Mouse (Mus musculus): ENCODE data around the gene Unc93a2.
"Not testable (repeated sequence)": the region's sequence is repeated elsewhere in the genome, so short reads cannot be mapped to it uniquely, and the experiment has no call there.

The Unc93a2 gene

DNA sequence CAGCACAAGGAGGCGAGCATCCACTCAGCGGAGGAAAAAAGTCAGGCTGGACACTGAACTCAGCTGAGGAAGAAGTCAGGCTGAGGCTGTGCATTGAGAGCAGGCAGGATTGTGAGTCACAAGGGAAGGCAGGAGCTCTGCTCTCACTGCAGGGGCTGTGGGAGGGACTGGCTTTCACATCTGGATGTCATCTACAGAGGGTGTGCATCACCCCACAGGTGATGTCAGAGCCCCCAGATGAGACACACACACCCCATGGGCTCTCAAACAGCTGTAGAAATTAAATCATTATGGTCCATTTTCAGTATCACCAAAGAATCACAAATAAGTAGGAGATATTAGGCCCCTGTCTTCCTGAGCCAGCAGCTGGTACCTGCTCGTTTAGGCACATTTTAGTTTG is at the start of gene Unc93a2:
Gene Unc93a2, minus strand, starts transcription at position 101 of the 400 bp plus-strand sequence.
- DNase-seq (ENCODE audit: extremely low read depth, insufficient read length, low spot score), result not testable (repeated sequence)

DNA sequence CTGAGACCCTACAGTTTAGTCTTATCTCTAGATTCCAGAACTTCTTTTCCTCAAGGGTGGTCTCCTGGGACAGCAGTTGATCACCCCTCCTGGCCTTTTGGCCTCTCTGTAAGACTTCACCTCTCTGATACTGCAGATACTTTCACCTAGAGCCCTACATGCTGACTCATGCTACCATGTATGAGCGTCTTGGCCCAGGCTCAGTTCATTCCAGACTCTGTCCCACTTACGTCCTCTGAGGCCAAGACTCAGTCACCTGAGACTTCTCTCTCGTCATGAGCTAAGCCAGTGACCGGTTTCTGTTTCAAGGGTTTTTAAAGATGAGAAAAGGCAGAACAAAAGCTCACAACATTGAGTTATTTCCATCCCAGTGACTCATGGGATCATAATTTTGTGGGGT is 48.9 kb upstream of the Unc93a2 start:
- DNase-seq (ENCODE audit: extremely low read depth, insufficient read length, low spot score), result not testable (repeated sequence)

DNA sequence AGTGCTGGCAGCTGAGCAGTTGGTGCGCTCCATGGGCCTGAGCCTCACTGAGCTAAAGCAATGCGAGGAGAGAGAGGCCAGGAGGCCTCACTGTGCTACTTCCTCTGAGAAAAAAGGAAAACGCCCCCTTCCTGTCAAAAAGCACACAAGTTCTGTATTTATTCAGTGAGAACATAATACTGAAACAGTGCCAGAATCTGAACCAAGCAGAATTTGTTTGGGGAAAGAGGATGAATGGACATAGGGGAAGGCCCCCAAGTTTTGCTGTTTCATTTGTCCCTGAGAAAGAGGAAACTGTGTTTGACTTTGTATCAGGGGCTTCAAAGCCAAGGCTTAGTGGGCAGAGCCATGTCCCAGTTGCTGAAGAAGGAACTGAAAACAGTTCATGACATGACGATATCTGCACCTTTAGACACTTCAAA is 45.0 kb upstream of the Unc93a2 start:
- DNase-seq (ENCODE audit: extremely low read depth, insufficient read length, low spot score), result not testable (repeated sequence)

DNA sequence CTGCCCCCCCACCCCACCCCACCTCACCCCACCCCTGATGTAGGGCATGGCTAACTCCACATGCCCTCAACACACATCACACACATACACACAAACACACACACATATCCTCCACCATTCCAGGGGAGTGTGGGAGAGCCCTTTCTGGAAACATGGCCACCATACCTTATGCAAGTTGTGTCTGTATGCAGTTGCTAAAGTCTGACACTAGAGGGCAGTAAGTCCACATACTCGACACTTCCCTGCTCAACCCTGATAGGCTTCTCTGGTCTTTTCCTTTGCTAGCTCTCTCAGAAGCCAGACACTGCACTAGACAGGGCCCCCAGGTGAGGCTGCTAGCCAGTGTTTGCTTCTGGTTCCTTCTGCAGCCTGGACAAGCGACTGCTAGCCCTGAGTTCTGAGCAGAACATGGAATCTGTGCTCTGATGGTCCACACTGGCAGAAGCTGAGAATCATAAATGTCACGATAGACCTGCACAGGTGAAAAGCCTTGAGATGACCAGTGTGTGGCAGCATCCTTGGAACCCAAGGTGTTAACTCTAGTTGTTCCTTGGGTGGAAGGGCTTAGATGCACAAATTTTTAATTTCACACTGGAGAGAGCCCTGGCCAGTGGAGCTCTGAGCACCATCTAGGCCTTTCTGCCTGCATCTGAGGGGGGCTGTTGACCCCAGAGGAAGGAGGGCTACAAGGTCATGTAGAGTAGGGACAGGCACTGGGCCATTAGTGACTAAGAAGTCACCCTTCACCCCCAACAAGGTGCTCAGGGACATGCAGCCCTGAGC is 35.1 kb upstream of the Unc93a2 start:
- not testable (repeated sequence) for DNase-seq (ENCODE audit: extremely low read depth, insufficient read length, low spot score)

DNA sequence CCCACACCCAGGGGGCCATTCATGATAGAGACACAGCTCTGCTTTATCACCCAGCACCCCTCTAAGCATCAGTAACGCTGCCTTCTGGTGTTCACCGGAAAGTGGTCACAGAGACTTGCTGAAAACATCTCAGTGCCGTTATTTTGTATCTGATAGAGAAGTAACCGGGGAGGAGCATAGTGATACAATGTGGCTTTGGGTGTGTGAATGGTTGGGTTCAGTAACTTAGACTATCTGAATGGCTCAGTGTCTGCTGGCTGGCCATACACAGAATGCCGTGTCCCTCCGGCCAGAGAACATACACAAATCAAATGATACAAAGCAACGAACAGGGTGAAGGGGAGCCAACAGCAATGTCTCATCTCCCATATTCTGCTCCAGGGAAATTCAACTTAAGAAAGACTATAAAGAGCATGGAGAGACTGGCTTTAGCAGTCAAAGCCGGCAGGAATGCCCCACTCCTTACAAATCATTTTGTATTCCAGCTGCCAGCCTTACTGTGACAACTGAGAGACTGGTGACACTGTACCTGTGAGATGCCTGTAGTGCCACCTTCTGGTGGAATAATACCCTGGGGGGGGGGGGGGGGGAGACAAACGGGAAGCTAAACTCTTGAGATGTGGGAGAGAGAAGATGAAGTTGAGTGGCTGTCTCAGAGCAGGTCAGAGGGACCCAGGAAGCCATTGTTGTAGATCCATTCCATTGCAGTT is 29.5 kb upstream of the Unc93a2 start:
- DNase-seq (ENCODE audit: extremely low read depth, insufficient read length, low spot score), result not testable (repeated sequence)

DNA sequence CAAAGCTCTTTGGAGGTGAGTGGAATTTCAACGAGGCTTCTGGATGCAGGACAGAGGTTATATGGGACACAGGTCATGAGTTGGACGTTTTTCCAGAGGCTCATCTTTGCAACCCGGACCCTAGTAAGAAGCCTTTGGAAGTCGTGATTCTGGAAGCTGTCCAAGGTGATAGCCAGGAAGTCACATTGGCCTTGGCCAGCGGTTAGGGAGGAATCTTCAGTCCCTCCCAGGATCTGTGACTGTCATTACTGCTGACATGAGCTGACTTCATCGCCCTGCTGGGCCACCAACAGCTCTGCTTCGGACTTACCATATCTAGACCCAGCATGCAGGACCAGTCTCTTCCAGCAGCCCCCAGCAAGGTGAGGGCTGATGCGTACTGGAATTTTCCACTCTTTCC is 28.1 kb upstream of the Unc93a2 start:
- DNase-seq (ENCODE audit: extremely low read depth, insufficient read length, low spot score), result not testable (repeated sequence)

DNA sequence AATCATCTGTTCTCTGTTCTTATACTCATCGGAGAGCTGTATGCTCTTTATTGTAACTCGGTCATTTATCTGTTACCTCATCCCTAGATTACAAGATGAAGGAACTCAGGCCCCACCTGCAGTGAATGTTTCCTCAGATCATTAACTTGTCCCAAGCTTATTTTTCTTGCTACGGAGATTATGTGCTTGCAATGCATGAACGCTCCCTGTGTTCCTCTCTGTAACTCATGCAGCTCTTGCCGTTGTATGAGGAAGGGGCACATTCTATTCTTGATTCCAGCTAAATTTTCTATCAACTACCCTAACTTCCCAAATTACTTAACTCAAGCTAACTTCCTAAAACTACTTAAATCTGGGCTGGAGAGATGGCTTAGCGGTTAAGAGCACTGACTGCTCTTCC is 14.5 kb upstream of the Unc93a2 start:
- DNase-seq (ENCODE audit: extremely low read depth, insufficient read length, low spot score), result not testable (repeated sequence)

DNA sequence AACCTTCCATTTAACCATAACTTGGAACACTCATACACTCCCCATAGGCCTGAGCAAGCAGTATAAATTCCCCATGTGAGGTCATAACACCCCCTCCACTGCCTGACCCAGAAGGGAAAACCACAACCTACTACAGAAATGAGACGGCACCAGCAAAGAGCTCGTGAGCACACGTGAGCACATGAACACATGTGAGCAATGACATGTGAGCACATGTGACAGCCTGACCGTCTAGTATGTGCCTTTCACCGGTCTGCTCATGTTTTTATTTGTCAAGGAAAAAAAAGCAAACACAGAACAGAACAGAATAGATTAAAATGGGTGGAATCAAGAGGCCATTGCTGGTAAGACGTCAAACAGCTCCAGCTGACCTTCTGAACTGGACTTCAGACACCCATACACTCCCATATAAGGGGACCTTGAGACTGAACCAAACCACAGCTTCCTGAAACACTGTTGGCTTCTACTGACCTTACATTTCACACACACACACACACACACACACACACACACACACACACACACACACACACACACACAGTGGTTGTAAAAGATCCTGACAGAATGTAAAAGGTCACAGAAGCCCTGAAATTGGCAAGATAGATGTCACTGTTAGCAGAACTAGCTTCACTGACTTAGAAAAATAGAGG is 13.1 kb upstream of the Unc93a2 start:
- not testable (repeated sequence) for DNase-seq (ENCODE audit: extremely low read depth, insufficient read length, low spot score)

DNA sequence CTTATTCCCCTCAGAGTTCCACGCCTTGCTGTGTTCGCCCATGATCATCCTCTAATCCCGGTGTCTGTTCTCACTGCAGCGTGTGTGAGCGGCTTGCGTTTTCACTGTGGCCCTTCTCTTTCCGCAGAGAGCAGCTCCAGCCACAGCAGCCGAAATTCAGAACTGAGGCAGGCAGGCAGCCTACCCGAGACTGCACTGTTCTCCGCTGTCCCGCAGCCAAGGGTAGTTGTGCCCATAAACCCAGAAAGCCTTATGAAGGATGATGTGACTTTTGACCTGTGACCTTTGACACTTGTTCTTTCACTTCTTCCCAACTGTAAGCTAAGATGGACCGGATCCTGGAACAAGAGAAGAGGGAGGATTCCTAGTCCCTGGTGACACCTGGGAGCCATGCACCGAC is 11.8 kb upstream of the Unc93a2 start:
- DNase-seq (ENCODE audit: extremely low read depth, insufficient read length, low spot score), result not testable (repeated sequence)

DNA sequence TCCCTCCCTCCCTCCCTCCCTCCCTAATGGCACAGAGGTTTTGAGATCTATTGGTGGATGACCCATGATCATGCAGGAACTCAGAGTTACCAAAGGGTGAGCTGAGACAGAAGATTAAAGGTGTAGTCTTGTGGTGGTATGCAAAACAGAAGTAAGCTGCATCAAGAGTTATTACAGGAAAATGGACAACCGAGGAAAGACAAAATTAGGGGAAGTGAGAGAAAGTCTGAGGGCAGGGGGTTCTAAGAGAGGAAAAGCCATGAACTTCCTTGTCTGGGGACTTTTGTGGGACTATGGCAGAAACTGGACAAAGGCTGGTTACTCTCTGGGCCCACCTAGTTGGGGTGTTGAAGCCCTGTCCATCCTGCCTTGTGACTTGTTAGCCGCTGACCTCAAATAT is 11.0 kb upstream of the Unc93a2 start:
- not testable (repeated sequence) for DNase-seq (ENCODE audit: extremely low read depth, insufficient read length, low spot score)

DNA sequence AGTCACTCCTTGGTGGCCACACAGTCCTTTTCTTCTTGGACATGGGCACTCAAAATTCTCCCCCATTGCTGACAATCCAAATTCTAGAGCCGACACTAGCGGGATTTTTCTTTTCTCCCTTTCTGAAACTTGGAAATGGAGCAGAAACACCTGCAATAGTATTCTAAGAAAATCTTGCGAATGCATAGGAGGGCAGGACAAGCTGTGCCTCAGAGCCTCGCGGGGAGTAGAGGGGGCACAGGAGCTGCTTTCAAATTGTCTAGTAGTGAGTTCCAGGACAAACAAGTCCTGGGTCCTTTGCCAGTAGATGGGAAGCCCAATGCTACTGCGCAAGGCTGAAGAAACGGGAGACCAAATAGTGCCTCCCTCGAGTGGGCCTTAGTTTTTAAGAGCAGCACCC is 10.4 kb upstream of the Unc93a2 start:
- DNase-seq (ENCODE audit: extremely low read depth, insufficient read length, low spot score), result not testable (repeated sequence)

DNA sequence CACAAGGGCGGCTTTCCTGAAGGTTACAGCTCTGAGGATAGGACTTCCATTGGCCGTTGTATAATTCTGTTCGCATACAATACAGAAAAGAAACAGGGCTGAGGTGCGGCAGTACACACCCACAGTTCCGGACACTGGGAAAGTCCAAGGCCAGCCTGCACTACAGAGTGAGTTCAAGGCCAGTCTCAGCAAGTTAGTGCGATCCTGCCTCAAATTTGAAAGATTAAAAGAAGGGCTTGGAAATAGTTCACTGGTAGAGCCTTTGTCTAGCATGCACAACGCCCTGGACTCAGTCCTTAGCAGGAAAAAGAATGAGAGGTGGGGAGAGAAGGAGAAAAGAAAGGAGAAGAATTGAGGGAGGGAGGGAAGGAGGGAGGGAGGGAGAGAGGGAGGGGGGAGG is 9.9 kb upstream of the Unc93a2 start:
- DNase-seq (ENCODE audit: extremely low read depth, insufficient read length, low spot score), result not testable (repeated sequence)

DNA sequence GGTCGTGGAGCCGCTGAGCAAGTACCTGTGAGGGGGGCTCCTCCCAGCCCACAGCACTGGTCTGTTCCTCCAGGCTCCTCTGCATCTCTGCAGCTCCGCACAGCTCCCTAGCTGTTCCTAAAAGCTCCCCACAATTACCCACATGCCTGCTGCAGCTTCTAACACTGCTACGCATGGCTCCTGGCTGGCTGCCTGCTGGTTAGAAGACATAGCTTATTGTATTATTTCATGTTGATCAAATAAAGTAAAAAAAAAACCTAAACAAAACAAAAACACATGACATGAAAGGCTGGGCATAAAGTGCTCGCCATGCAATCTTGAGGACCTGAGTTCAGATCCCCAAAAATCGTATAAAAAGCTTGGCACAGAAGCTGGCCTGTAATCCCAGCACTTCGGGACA is 4.6 kb upstream of the Unc93a2 start:
- DNase-seq (ENCODE audit: extremely low read depth, insufficient read length, low spot score), result not testable (repeated sequence)

DNA sequence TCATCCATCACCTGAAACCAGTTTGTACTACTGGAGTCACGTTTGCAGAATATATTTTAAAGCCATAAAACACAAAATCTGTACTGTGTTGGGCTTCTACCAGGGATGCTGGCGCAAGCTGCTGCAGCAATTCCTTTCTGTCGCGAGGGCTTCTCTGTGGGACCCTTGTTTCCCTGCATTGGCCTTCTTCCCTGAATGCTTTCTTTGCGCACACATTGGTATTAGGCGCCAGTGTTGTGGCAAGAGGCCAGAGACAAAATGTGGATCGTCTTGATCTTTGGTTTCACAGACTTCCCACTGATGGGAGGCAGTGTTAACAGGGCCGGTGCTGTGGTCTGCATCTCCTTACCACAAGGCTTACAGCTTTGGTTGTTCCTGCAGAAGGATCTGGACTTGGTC is 3.7 kb upstream of the Unc93a2 start:
- DNase-seq (ENCODE audit: extremely low read depth, insufficient read length, low spot score), result not testable (repeated sequence)

DNA sequence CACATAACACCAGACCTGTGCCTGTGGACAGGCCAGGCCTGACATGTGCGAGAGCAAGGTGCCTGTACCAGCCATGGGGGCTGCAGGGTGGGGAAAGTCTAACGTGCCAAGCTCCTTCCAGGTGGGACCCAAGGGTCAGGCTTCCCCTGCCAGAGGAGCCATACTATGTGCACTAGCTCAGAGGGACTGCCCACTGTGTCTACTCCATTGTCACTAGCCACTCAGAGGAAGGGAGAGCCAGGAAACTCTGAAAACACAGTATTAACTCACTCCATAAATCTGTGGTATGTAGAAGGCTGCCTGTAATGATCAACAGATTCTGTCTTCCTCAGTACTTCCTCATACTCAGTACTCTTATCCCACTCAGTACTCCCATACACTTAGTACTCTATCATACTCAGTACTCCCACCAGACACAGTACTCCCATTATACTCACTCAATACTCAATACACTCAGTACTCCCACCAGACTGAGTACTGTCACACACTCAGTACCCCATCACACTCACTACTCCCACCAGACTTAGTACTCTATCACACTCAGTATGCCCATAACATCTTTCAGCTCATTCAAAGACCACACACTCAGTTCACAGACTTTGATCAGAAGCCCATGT is 3.2 kb upstream of the Unc93a2 start:
- not testable (repeated sequence) for DNase-seq (ENCODE audit: extremely low read depth, insufficient read length, low spot score)

DNA sequence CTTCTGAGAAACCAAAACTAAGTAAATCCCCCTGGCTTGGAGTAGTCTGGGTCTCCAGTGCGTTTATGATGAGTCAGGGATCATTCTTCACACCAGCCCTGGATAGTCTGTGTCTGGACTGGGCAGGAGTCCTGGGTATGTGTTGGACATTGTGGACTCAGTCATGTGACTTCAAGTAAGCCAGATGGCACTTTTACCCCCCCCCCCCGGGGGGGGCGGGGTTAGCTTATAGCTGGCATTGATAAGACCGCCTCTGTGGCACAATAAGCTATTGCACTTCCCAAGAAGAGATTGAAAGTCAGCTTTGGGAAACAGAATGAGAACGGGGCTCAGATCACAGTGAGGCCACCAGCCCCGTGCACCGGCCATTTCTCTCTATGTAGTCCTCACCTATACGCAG is 752 bp upstream of the Unc93a2 start:
- not testable (repeated sequence) for DNase-seq (ENCODE audit: extremely low read depth, insufficient read length, low spot score)

DNA sequence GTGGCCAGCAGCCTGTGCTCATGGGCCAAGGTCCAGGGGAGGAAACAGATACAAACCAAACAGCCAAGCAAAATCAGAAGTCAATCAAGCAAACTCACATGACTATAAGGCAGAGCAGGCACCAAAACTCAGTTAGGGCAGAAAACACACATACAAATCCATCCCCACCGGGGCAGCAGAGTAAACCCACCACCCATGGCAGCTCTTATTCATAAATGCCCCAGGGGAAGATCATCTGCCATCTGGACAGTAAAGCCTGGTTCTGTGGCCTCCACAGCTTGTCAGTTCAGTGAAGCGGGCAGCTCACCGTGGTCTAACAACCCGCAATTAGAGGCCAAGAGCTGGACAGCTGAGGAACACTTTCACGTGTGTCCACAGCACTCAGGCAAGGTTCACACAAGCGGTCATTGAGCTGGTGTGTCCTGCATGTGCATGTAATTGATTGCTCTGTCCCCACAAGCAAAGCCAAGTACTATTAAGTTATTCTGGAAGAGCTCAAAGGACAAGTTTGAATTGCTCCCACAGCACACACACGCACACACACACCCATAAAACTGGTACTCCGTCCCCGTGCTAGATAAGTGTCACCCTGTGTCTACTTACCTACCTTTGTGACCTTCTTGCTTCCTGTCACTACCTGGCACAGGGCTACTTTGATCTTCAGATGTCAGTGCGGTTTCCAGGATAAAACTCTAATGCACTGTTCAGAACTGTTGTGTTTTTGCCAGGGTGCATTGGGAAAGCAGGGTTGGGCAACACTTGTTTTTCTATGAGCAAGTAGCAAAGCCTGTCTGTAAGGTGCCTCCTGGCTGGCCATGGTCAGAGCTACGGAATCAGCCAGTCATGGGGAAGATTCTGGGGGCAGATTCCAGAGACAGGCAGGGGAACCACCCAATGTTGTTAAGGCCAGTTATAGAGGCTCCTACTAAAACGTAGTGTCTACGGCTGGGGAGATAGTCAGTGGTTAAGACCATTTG is 1.8 kb downstream of the Unc93a2 start:
- DNase-seq (ENCODE audit: extremely low read depth, insufficient read length, low spot score), result not testable (repeated sequence)

DNA sequence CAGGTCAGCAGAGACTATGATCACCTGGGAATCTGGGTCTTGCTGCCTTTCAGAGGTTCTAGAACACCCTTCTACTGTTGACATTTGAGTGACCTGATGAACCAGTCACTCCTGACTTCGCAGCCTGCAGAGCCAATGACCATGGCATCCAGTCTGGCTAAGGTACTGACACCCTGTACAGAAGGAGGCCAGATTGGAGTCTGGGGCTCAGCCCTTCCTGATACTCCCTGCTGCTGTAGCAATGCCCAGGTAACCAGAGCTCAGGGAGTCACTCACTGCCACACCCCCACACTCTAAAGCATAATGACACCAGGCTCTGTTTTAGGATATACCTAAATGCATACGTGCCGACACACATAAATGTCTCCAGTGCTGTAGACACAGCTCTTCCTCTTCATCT is 2.6 kb downstream of the Unc93a2 start:
- not testable (repeated sequence) for DNase-seq (ENCODE audit: extremely low read depth, insufficient read length, low spot score)

DNA sequence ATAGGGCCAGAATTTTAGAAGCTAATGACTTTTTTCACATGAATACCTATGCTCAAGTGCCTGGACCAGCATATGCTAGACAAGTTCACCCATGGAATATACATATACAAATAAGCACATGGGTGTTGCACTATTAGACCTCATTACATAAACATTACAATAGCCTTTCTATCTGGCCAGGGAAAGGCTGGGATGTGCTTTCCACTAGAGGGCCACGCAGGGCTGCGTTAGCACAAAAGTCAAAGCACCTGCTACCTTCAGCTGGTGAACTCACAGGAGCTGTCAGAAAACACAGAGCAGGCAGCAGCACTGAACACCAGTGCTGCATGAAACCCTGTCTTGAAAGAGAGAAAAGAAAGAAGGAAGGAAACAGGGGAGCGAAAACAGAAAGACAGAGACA is 7.4 kb downstream of the Unc93a2 start:
- not testable (repeated sequence) for DNase-seq (ENCODE audit: extremely low read depth, insufficient read length, low spot score)

Measured in 3134 (cell line).